Mouse (Mus musculus) MEL (cell line): ENCODE measurements around the gene Garnl3. TPM values are rescaled to one million over a fixed set of nuclear protein-coding genes. Genes with fewer than 3 reads are reported as not detected.

ENCODE experiments used
- DNase-seq: peaks from one replicate; pipeline ENCODE4 v3.0.0; 2011; ENCODE audit warnings: low read depth, low spot score
- H3K27ac ChIP-seq: 2 replicates; pipeline ENCODE4 v1.5.1; 2012; ENCODE audit warnings: low read depth, mild to moderate bottlenecking, control low read depth, low read length, moderate library complexity; ENCODE audit not compliant: control insufficient read depth
- H3K27me3 ChIP-seq, 2 experiments: fragments of 150-350 bp in 1 of 2; sonication (generic) in 1 of 2; 2 replicates each; pipeline ENCODE4 v1.6.1; 2012; ENCODE audit warnings: low read length in 2 of 2, mild to moderate bottlenecking in 2 of 2, improper control_type of control experiment in 1 of 2, moderate library complexity in 1 of 2; ENCODE audit not compliant: insufficient read depth in 2 of 2, control insufficient read depth in 1 of 2
- H3K36me3 ChIP-seq, 2 experiments: 2 replicates each; pipeline ENCODE4 v1.6.1; 2012 to 2014; ENCODE audit warnings: low read length in 2 of 2, improper control_type of control experiment in 1 of 2, inconsistent platforms in 1 of 2, mild to moderate bottlenecking in 1 of 2; ENCODE audit not compliant: insufficient read depth in 2 of 2, control insufficient read depth in 1 of 2
- H3K4me1 ChIP-seq, 2 experiments: fragments of 150-350 bp in 1 of 2; sonication (generic) in 1 of 2; 2 replicates each; pipeline ENCODE4 v1.6.1; 2012; ENCODE audit warnings: low read length in 2 of 2, improper control_type of control experiment in 1 of 2, mild to moderate bottlenecking in 1 of 2; ENCODE audit not compliant: insufficient read depth in 2 of 2, control insufficient read depth in 1 of 2
- H3K4me3 ChIP-seq, 2 experiments: fragments of 150-350 bp in 1 of 2; sonication (generic) in 1 of 2; 2 replicates each; pipeline ENCODE4 v1.5.1; 2012; ENCODE audit warnings: low read depth in 2 of 2, low read length in 2 of 2, mild to moderate bottlenecking in 2 of 2, moderate library complexity in 2 of 2, control low read depth in 1 of 2, improper control_type of control experiment in 1 of 2; ENCODE audit not compliant: control insufficient read depth in 1 of 2, insufficient read depth in 1 of 2
- H3K79me2 ChIP-seq: 2 replicates; pipeline ENCODE4 v1.6.1; 2012; ENCODE audit warnings: mild to moderate bottlenecking, low read length, moderate library complexity; ENCODE audit not compliant: control insufficient read depth, poor library complexity, insufficient read depth
- H3K9ac ChIP-seq: 2 replicates; pipeline ENCODE4 v1.6.1; 2012; ENCODE audit warnings: low read depth, mild to moderate bottlenecking, control low read depth, low read length, moderate library complexity; ENCODE audit not compliant: control insufficient read depth, poor library complexity, severe bottlenecking
- H3K9me3 ChIP-seq: fragments of 150-350 bp; sonication (generic); replicated peaks from 2 replicates; pipeline ENCODE4 v1.6.1; 2012; ENCODE audit warnings: mild to moderate bottlenecking, low read length, improper control_type of control experiment, moderate library complexity; ENCODE audit not compliant: insufficient read depth
- CHD2 ChIP-seq: IDR thresholded peaks from 2 replicates; pipeline ENCODE4 v1.6.1; 2011; ENCODE audit warnings: low read length, improper control_type of control experiment
- CTCF ChIP-seq, 3 experiments: IDR thresholded peaks in 2 of 3; conservative IDR thresholded peaks in 1 of 3; 2 replicates each; pipeline ENCODE4 v1.5.1; 2011 to 2012; ENCODE audit warnings: low read length in 3 of 3, low read depth in 2 of 3, mild to moderate bottlenecking in 2 of 3, improper control_type of control experiment in 1 of 3, inconsistent platforms in 1 of 3, mixed read lengths in 1 of 3, moderate library complexity in 1 of 3; ENCODE audit not compliant: control insufficient read depth in 1 of 3, insufficient read depth in 1 of 3, poor library complexity in 1 of 3, severe bottlenecking in 1 of 3
- E2F4 ChIP-seq: IDR thresholded peaks from 2 replicates; pipeline ENCODE4 v1.6.1; 2011; ENCODE audit warnings: low read depth, low read length, improper control_type of control experiment, borderline replicate concordance
- EP300 ChIP-seq, 2 experiments: IDR thresholded peaks; 2 replicates each; pipeline ENCODE4 v1.6.1; 2011; ENCODE audit warnings: improper control_type of control experiment in 2 of 2, low read length in 2 of 2, low read depth in 1 of 2, mild to moderate bottlenecking in 1 of 2
- MAZ ChIP-seq: IDR thresholded peaks from 2 replicates; pipeline ENCODE4 v1.6.1; 2012; ENCODE audit warnings: low read depth, mild to moderate bottlenecking, inconsistent platforms, low read length, improper control_type of control experiment
- MEF2A ChIP-seq: IDR thresholded peaks from 2 replicates; pipeline ENCODE4 v1.6.1; 2014; ENCODE audit warnings: low read depth, mild to moderate bottlenecking, inconsistent platforms, low read length, improper control_type of control experiment; ENCODE audit not compliant: poor library complexity, insufficient replicate concordance, severe bottlenecking; ENCODE audit errors: extremely low read depth
- MYB ChIP-seq: IDR thresholded peaks from 2 replicates; pipeline ENCODE4 v1.6.1; 2011; ENCODE audit warnings: mild to moderate bottlenecking, low read depth, low read length, improper control_type of control experiment
- POLR2AphosphoS5 ChIP-seq: IDR thresholded peaks from 2 replicates; pipeline ENCODE4 v1.6.1; 2012; ENCODE audit warnings: low read depth, borderline replicate concordance, mild to moderate bottlenecking, inconsistent platforms, low read length, moderate library complexity, mixed read lengths
- RCOR1 ChIP-seq: IDR thresholded peaks from 2 replicates; pipeline ENCODE4 v1.6.1; 2012; ENCODE audit warnings: low read depth, mild to moderate bottlenecking, inconsistent platforms, low read length, improper control_type of control experiment
- SMC3 ChIP-seq: IDR thresholded peaks from 2 replicates; pipeline ENCODE4 v1.6.1; 2011; ENCODE audit warnings: low read depth, low read length, improper control_type of control experiment
- TAL1 ChIP-seq: IDR thresholded peaks from 2 replicates; pipeline ENCODE4 v1.6.1; 2012; ENCODE audit warnings: mild to moderate bottlenecking, inconsistent platforms, low read length, moderate library complexity, mixed read lengths
- TBP ChIP-seq: IDR thresholded peaks from 2 replicates; pipeline ENCODE4 v1.8.0; 2011; ENCODE audit warnings: low read depth, low read length, improper control_type of control experiment
- TCF12 ChIP-seq: IDR thresholded peaks from 2 replicates; pipeline ENCODE4 v1.6.1; 2014; ENCODE audit warnings: low read depth, mild to moderate bottlenecking, inconsistent platforms, low read length, improper control_type of control experiment, moderate library complexity
- UBTF ChIP-seq: IDR thresholded peaks from 2 replicates; pipeline ENCODE4 v1.6.1; 2012; ENCODE audit warnings: low read depth, mild to moderate bottlenecking, inconsistent platforms, low read length, improper control_type of control experiment, moderate library complexity, borderline replicate concordance; ENCODE audit not compliant: insufficient read depth
- polyA plus RNA-seq, 2 experiments: library from polyadenylated mRNA; stranded (reverse) in 1 of 2; unstranded in 1 of 2; fragments of >175 nt in 1 of 2; fragments of >200 nt in 1 of 2; gene quantifications; 2 replicates each; pipeline versions ENCODE4 v1.2.1 to v1.2.4; 2012; ENCODE audit warnings: low replicate concordance in 2 of 2, low read depth in 1 of 2; ENCODE audit not compliant: insufficient read length in 2 of 2, insufficient read depth in 1 of 2, missing spikeins in 1 of 2
- total RNA-seq: library from RNA; depleted of rRNA; stranded (reverse); fragments of 300-350 nt; gene quantifications from 2 replicates; pipeline ENCODE4 v1.2.3, GENCODE M21; 2012

Gene Garnl3
- total and polyA plus RNA-seq, 3 experiments: 1.5 to 2.3 TPM; not detected in 1

- Histone ChIP-seq H3K9me3 (no peaks in the 10 kb centered on the region), H3K9ac (no peak overlapping the region), H3K79me2 (no peaks in the 10 kb centered on the region), H3K27me3 (no peaks in the 10 kb centered on the region), H3K36me3 (peaks cover 0 to 17% of the 10 kb centered on the region in 2 experiments; a peak in 2 of 4 replicates), H3K27ac (no peak overlapping the region), H3K4me1 (peaks cover 0 to 17% of the 10 kb centered on the region in 2 experiments; a peak in 3 of 4 replicates), H3K4me3 (no peak overlapping the region)
- peak; percentile 35 for DNase-seq
- no peak for TF ChIP-seq MAZ
- TF ChIP-seq TAL1: no peak
- no peak for TF ChIP-seq TCF12
- no peak for TF ChIP-seq POLR2AphosphoS5
- TF ChIP-seq UBTF: no peak
- TF ChIP-seq SMC3: no peak
Observed at GRCm38 (mm10) chr2:33041571-33041970, 89.9 kb downstream of the Garnl3 start.

DNA sequence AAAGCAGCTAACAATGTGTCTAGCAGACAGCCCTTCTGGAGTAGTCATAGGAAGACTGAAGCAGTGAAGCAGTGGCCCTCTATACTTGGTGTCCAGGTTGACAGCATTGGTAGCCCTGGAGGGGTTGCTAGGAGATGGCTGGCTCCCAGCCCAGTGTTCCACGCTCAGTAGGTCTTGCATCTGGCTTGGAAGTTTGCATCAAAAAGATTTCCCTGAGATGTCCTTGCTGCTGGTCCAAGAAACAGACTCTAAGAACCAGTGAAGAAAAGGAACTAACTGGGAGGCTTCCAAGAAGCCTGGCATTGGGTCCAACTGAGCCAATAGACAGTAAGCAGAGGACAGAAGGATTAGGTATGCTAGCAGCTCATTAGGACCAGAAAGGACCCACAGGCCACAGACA, 94.0 kb downstream of the Garnl3 start:
- no peak overlapping the region for H3K27ac ChIP-seq
- DNase-seq: no peak
- H3K79me2 ChIP-seq: no peaks in the 10 kb centered on the region
- H3K36me3 ChIP-seq: peaks cover 0 to 7% of the 10 kb centered on the region in 2 experiments; a peak in 2 of 4 replicates
- H3K27me3 ChIP-seq: no peaks in the 10 kb centered on the region
- peaks cover 0 to 3% of the 10 kb centered on the region in 2 experiments; a peak in 1 of 4 replicates for H3K4me1 ChIP-seq
- H3K9me3 ChIP-seq: no peaks in the 10 kb centered on the region
- no peak overlapping the region for H3K9ac ChIP-seq
- H3K4me3 ChIP-seq: no peak overlapping the region
- TF ChIP-seq CTCF (IDR thresholded peaks at IDR 0.05 in 2 of 3, conservative IDR thresholded peaks at IDR 0.05 in 1 of 3; ENCODE audit: control insufficient read depth in 1 of 3, insufficient read depth in 1 of 3, low read depth in 2 of 3, low read length in 3 of 3, poor library complexity in 1 of 3, severe bottlenecking in 1 of 3) (no peak), CHD2 (no peak), RCOR1 (no peak), MYB (no peak), EP300 (IDR thresholded peaks at IDR 0.05; ENCODE audit: low read depth in 1 of 2, low read length in 2 of 2) (no peak), E2F4 (no peak)

DNA sequence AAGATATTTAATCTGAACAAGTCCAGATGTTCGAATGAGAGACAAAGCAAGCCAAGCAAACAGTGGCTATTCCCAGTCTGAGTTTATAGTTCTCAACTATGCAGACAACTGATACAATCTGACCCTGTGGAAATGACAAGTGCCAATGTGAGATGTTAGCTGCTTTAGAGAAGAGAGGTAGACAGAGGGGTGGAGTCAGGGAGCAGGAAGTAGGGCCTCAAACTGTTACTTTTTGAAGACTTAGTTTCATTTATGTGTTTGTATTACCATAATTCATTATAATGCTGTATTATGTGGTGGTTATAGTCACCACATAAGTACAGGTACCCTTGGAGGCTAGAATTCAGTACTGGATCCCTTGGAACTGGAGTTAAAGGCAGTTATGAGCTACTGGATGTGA, 96.2 kb downstream of the Garnl3 start:
- DNase-seq: peak; percentile 57
- TF ChIP-seq MEF2A (no peak), TBP (0 out of 2 replicates have a peak, but pooled peaks have one; percentile 26)
- Histone ChIP-seq H3K79me2 (no peaks in the 10 kb centered on the region), H3K4me1 (no peaks in the 10 kb centered on the region), H3K4me3 (no peak overlapping the region), H3K27ac (no peak overlapping the region), H3K27me3 (no peaks in the 10 kb centered on the region), H3K36me3 (peaks cover 0 to 2% of the 10 kb centered on the region in 2 experiments; a peak in 1 of 4 replicates), H3K9me3 (no peaks in the 10 kb centered on the region), H3K9ac (no peak overlapping the region)
